Mouse (Mus musculus) intestine, postnatal 0 days (tissue): ENCODE measurements around the gene Atp2b4. TPM values are rescaled to one million over a fixed set of nuclear protein-coding genes. Genes with fewer than 3 reads are reported as not detected.

Experiments used
- ATAC-seq: fragments of 200-750 bp; cut with Nextera tagmentation; 2 replicates; pipeline ENCODE4 v1.8.0; 2017; ENCODE audit warnings: mild to moderate bottlenecking, moderate TSS enrichment, moderate library complexity
- H3K27ac ChIP-seq: fragments of 300-500 bp; sonication (generic); 2 replicates; pipeline ENCODE4 v1.5.1; 2014; ENCODE audit warnings: mild to moderate bottlenecking, low read depth, low read length, moderate library complexity
- H3K27me3 ChIP-seq: fragments of 300-500 bp; sonication (generic); replicated peaks from 2 replicates; pipeline ENCODE4 v1.6.1; 2014; ENCODE audit warnings: low read length, mixed read lengths; ENCODE audit not compliant: control insufficient read depth, insufficient read depth
- H3K36me3 ChIP-seq: fragments of 300-500 bp; sonication (generic); 2 replicates; pipeline ENCODE4 v1.6.1; 2014; ENCODE audit warnings: mild to moderate bottlenecking, moderate library complexity; ENCODE audit not compliant: control insufficient read depth, insufficient read depth
- H3K4me1 ChIP-seq: fragments of 300-500 bp; sonication (generic); replicated peaks from 2 replicates; pipeline ENCODE4 v1.6.1; 2014; ENCODE audit warnings: antibody characterized with exemption, low read length, mixed read lengths; ENCODE audit not compliant: control insufficient read depth, insufficient read depth
- H3K4me2 ChIP-seq: fragments of 300-500 bp; sonication (generic); replicated peaks from 2 replicates; pipeline ENCODE4 v1.6.1; 2014; ENCODE audit warnings: low read depth, mild to moderate bottlenecking, moderate library complexity
- H3K4me3 ChIP-seq: fragments of 300-500 bp; sonication (generic); 2 replicates; pipeline ENCODE4 v1.5.1; 2014; ENCODE audit warnings: low read depth, low read length
- H3K9ac ChIP-seq: fragments of 300-500 bp; sonication (generic); 2 replicates; pipeline ENCODE4 v1.6.1; 2014; ENCODE audit warnings: mild to moderate bottlenecking, low read depth, low read length
- H3K9me3 ChIP-seq: fragments of 300-500 bp; sonication (generic); 2 replicates; pipeline ENCODE4 v1.6.1; 2016; ENCODE audit warnings: mixed run types; ENCODE audit not compliant: control insufficient read depth
- CTCF ChIP-seq: sonication (generic); IDR thresholded peaks from 2 replicates; pipeline ENCODE4 v1.5.1; 2016; ENCODE audit warnings: low read depth, mild to moderate bottlenecking, control low read depth, antibody characterized with exemption, moderate library complexity
- WGBS: fragments of 180-500 bp; shearing (Covaris S2); extraction: QIAGEN DNeasy Blood & Tissue Kit; methylation state at CpG from one replicate; pipeline ENCODE4 v1.1.7; 2014; 5-methylcytosine and 5-hydroxymethylcytosine counted together
- polyA plus RNA-seq: library from polyadenylated mRNA; unstranded; fragments of >200 nt; fragmentation: Nextera tagmentation; extraction: Ambion mirVana; gene quantifications from 2 replicates; pipeline ENCODE4 v1.2.1, GENCODE M21; 2015

Gene Atp2b4
- 9.8 and 11.8 TPM in 2 replicates for polyA plus RNA-seq

DNA sequence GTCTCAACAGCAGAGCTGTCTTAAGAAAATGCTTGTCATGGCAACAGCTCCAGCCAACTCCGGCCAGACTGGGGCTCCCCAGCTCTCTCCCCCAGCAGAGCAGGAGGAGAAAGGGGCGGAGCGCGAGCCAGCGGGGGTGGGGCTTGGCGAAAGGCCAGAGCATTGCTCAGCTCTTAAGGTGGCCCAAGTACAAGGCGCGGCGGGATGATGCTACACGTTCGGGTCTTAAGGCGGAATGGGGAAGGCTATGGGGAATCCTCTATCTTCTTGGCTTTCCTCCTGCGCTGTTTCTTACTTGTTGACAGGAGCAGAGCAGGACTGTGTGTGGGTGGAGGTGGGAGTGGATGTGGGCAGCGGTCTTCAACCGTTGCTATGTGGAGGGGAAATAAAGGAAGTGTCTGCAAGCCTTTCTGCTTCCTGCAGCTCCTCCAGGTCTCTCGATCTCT, at the start of gene Atp2b4:
Gene Atp2b4 (minus strand): TSS at position 94 of the 446 bp plus-strand sequence.
- Histone ChIP-seq H3K27ac (peak within 1 kb of the TSS; percentile 46), H3K27me3 (no peaks in the 10 kb centered on the region), H3K9ac (peak within 1 kb of the TSS; percentile 58), H3K4me3 (peak within 1 kb of the TSS; percentile 71), H3K4me1 (peaks cover 12% of the 10 kb centered on the region), H3K4me2 (peak within 1 kb of the TSS; percentile 92), H3K9me3 (no peaks in the 10 kb centered on the region), H3K36me3 (no peaks in the 10 kb centered on the region)
- WGBS: under 1% methylated on average over 16 of the region's 16 CpGs
- peak; percentile 82 for ATAC-seq
- no peak for TF ChIP-seq CTCF

DNA sequence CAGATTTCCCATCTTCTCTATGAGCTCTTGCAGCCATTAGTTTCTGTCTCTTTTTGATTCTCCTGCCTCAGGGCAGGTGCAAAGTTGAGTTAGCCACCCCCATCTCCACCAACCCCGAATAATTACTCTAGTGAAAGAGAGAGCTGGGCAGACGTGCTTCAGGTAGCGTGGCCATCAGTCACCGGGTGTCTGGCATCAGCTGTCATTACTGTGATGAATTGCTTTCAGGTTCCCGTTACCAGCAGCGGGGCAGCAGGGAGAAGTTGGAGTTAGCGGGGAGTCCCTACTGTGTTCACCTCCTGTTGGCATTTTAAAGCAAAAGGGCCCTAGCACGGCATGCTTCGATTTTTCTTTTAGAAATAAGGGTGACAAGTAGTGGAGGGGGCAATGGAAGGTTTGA, 43.9 kb upstream of the Atp2b4 start:
- Histone ChIP-seq H3K4me3 (no peak overlapping the region), H3K9me3 (peaks cover 3% of the 10 kb centered on the region; the same call in 1 of the 2 replicates), H3K36me3 (no peaks in the 10 kb centered on the region), H3K4me1 (no peaks in the 10 kb centered on the region), H3K27ac (no peak overlapping the region), H3K4me2 (no peak overlapping the region), H3K9ac (no peak overlapping the region), H3K27me3 (no peaks in the 10 kb centered on the region)
- 28% methylated on average over 9 of the region's 9 CpGs for WGBS
- TF ChIP-seq CTCF: no peak
- no peak for ATAC-seq

DNA sequence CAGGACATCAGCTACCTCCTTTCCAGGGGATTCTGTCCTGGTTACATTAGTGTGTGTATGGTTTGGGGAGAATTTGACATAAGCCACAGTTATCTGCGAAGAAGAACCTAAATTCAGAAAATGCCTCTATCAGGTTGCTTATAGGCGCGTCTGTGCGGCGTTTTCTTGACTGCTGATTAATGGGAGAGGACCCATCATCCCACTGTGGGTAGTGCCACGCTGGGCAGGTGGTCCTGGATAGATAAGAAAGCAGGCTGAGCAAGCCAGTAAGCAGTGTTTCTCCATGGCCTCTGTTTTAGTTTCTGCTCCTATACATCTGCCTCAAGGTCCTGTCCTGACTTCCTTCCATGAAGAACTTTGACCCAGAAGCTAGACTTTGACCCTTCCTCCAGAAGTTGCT, 43.1 kb upstream of the Atp2b4 start:
- H3K4me1 ChIP-seq: no peaks in the 10 kb centered on the region
- no peak overlapping the region for H3K9ac ChIP-seq
- H3K4me2 ChIP-seq: no peak overlapping the region
- 83% methylated on average over 6 of the region's 6 CpGs for WGBS
- H3K36me3 ChIP-seq: no peaks in the 10 kb centered on the region
- H3K9me3 ChIP-seq: peaks cover 3% of the 10 kb centered on the region; the same call in 1 of the 2 replicates
- no peak for ATAC-seq
- no peak overlapping the region for H3K27ac ChIP-seq
- H3K27me3 ChIP-seq: no peaks in the 10 kb centered on the region
- TF ChIP-seq CTCF: no peak
- no peak overlapping the region for H3K4me3 ChIP-seq

DNA sequence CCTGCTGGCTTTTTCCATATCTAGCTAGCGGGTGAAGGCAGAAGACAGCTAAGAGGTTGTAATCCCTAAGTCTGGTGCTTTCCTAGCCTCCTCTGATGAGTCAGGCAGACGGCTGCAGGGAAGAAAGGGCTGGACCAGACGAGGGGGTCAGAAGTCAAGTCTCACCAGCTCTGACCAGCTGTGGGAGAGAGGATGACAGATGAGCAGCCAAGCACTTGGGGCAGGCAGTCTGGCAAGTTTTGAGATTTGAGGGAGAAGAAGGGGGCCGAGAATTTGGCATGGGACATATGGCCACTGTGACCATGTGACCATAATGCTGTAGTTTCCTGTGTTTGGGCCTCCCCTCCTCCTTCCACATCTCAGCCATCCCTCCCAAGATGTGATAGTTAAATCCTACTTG, 42.5 kb upstream of the Atp2b4 start:
- H3K9me3 ChIP-seq: peaks cover 5% of the 10 kb centered on the region
- H3K27me3 ChIP-seq: no peaks in the 10 kb centered on the region
- no peak overlapping the region for H3K4me2 ChIP-seq
- H3K4me1 ChIP-seq: no peaks in the 10 kb centered on the region
- ATAC-seq: no peak
- WGBS: 63% methylated on average over 4 of the region's 4 CpGs
- H3K9ac ChIP-seq: no peak overlapping the region
- TF ChIP-seq CTCF: no peak
- no peak overlapping the region for H3K4me3 ChIP-seq
- no peaks in the 10 kb centered on the region for H3K36me3 ChIP-seq
- no peak overlapping the region for H3K27ac ChIP-seq

DNA sequence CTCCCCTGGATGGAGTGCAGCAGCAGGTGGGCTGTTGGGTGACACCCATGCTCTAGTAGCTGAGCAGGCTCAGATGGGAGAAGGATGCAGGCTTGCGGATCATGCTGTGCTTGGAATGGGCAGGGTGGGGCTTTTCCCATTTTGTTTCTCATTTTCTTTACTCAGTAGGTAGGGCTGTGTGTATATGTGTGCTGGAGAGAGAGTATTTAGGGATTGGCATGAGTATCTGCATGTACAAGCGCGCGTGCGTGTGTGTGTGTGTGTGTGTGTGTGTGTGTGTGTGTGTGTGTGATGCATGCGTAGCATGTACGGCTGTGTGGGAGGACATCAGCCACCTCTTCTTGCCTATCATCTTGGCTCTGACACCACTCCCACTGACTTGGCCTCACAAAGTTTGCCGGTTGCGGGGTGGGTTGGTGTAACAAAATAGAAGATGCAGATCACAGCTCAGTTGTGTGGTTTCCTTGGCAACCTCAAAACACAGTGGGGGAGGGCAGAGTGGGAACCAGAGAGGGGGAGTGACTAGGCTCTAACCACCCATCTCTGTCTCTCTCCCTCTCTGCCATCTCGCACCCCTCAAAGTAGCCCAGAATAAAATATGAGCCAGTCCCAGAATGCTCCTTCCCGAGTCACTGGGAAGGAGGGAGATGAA, 41.4 kb upstream of the Atp2b4 start:
- Histone ChIP-seq H3K9ac (no peak overlapping the region), H3K4me1 (no peaks in the 10 kb centered on the region), H3K27me3 (no peaks in the 10 kb centered on the region), H3K27ac (no peak overlapping the region), H3K9me3 (peaks cover 3% of the 10 kb centered on the region; the same call in 1 of the 2 replicates), H3K4me3 (no peak overlapping the region), H3K36me3 (no peaks in the 10 kb centered on the region), H3K4me2 (no peak overlapping the region)
- no peak for ATAC-seq
- no peak for TF ChIP-seq CTCF
- WGBS: 75% methylated on average over 11 of the region's 11 CpGs

DNA sequence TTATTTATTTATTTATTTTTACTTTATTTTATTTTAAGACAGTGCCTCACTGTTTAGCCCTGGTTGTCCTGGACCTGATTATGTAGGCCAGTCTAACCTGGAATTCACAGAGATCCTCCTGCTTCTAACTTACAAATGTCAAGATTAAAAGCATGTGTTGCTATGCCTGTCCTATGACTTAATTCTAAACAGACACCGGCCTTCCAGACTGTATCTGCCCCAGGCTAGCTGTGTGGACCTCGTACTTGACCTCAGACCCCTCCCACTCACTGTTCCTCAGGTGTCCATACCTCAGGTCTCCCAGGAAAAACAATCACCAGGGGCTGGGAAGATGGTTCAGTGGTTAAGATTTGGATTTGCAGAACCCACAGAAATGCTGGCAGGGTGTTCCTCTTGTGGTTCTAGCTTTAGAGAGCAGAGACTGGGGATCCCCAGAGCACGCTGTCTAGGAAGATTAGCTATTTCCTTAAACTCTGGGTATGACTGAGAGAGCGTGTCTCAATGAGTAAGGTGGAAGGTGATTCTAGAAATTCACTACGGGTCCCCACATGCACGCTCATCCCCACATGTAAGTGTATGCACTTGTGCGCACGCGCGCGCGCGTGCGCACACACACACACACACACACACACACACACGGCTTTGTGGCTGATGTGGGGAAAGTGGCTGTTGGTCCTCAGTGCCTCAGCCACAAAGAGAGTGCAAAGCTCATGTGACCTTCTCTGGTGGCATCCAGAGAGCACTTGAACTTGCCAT, 40.5 kb upstream of the Atp2b4 start:
- ATAC-seq: no peak
- 91% methylated on average over 15 of the region's 15 CpGs for WGBS
- H3K4me2 ChIP-seq: no peak overlapping the region
- H3K27ac ChIP-seq: no peak overlapping the region
- H3K4me1 ChIP-seq: no peaks in the 10 kb centered on the region
- no peaks in the 10 kb centered on the region for H3K36me3 ChIP-seq
- peaks cover 3% of the 10 kb centered on the region; the same call in 1 of the 2 replicates for H3K9me3 ChIP-seq
- H3K4me3 ChIP-seq: no peak overlapping the region
- no peak for TF ChIP-seq CTCF
- no peak overlapping the region for H3K9ac ChIP-seq
- no peaks in the 10 kb centered on the region for H3K27me3 ChIP-seq
